Mouse (Mus musculus) midbrain, embryonic 14.5 days (tissue): ENCODE data around the gene Csmd2. TPM values are rescaled to one million over a fixed set of nuclear protein-coding genes. Genes with fewer than 3 reads are reported as not detected.

Source experiments
- ATAC-seq: fragments of 200-750 bp; cut with Nextera tagmentation; 2 replicates; pipeline ENCODE4 v1.8.0; 2017; ENCODE audit warnings: moderate number of reproducible peaks, moderate library complexity; ENCODE audit not compliant: low FRiP score, low TSS enrichment
- DNase-seq: peaks from one replicate; pipeline ENCODE4 v3.0.0-alpha.2; 2015
- H3K27ac ChIP-seq: fragments of 300-500 bp; sonication (generic); replicated peaks from 2 replicates; pipeline ENCODE4 v1.5.1; 2014; ENCODE audit warnings: mild to moderate bottlenecking, low read depth, low read length, moderate library complexity
- H3K27me3 ChIP-seq: fragments of 300-500 bp; sonication (generic); 2 replicates; pipeline ENCODE4 v1.6.1; 2014; ENCODE audit warnings: low read length, control low read depth, mixed read lengths; ENCODE audit not compliant: control insufficient read depth, insufficient read depth
- H3K36me3 ChIP-seq: fragments of 300-500 bp; sonication (generic); 2 replicates; pipeline ENCODE4 v1.6.1; 2014; ENCODE audit warnings: low read length, control low read depth; ENCODE audit not compliant: control insufficient read depth, insufficient read depth
- H3K4me1 ChIP-seq: fragments of 300-500 bp; sonication (generic); 2 replicates; pipeline ENCODE4 v1.6.1; 2014; ENCODE audit warnings: mild to moderate bottlenecking, antibody characterized with exemption, low read length, control low read depth; ENCODE audit not compliant: control insufficient read depth, insufficient read depth
- H3K4me2 ChIP-seq: fragments of 300-500 bp; sonication (generic); 2 replicates; pipeline ENCODE4 v1.6.1; 2014; ENCODE audit warnings: mild to moderate bottlenecking, low read length, moderate library complexity
- H3K4me3 ChIP-seq: fragments of 300-500 bp; sonication (generic); replicated peaks from 2 replicates; pipeline ENCODE4 v1.5.1; 2014; ENCODE audit warnings: low read depth, low read length
- H3K9ac ChIP-seq: fragments of 300-500 bp; sonication (generic); replicated peaks from 2 replicates; pipeline ENCODE4 v1.6.1; 2014; ENCODE audit warnings: mild to moderate bottlenecking, low read length, moderate library complexity
- H3K9me3 ChIP-seq: fragments of 300-500 bp; sonication (generic); 2 replicates; pipeline ENCODE4 v1.6.1; 2016; ENCODE audit warnings: low read length, control low read depth, mixed read lengths; ENCODE audit not compliant: control insufficient read depth
- WGBS: fragments of 180-500 bp; shearing (Covaris S2); extraction: QIAGEN DNeasy Blood & Tissue Kit; methylation state at CpG from one replicate; pipeline ENCODE4 v1.1.7; 2014; 5-methylcytosine and 5-hydroxymethylcytosine counted together
- polyA plus RNA-seq: library from polyadenylated mRNA; unstranded; fragments of >200 nt; fragmentation: Nextera tagmentation; extraction: Ambion mirVana; gene quantifications from 2 replicates; pipeline ENCODE4 v1.2.1, GENCODE M21; 2014

Gene Csmd2
- polyA plus RNA-seq, 1 experiment from 2014 or later = 9.8 TPM

- ATAC-seq (no peak), DNase-seq (peak; percentile 43)
- 54% methylated on average over 8 of the region's 8 CpGs for WGBS
These were observed 273.4 kb downstream of the Csmd2 start, which contains the start of gene Hmgb4 for GRCm38 (mm10) chr4:128260907-128261560. Hmgb4 (minus strand) TSS chr4:128260957.

GRCm38 (mm10) chr4:128264491-128264890 is 276.8 kb downstream of the Csmd2 start:
- no peaks in the 10 kb centered on the region for H3K36me3 ChIP-seq
- no peak overlapping the region for H3K9ac ChIP-seq
- H3K27ac ChIP-seq = no peak overlapping the region
- H3K27me3 ChIP-seq = no peaks in the 10 kb centered on the region
- 98% methylated on average over 5 of the region's 5 CpGs for WGBS
- ATAC-seq (no peak), DNase-seq (no peak)
- H3K4me3 ChIP-seq = no peak overlapping the region
- no peak overlapping the region for H3K4me2 ChIP-seq
- H3K9me3 ChIP-seq = no peaks in the 10 kb centered on the region
- peaks cover 3% of the 10 kb centered on the region; the same call in 1 of the 2 replicates for H3K4me1 ChIP-seq

More at GRCm38 (mm10) chr4:128260907-128261560, 273.4 kb downstream of the Csmd2 start, which contains the start of gene Hmgb4:
- no peaks in the 10 kb centered on the region for H3K27me3 ChIP-seq
- H3K4me3 ChIP-seq = no peak within 1 kb of the TSS
- peak within 1 kb of the TSS; percentile 27 for H3K27ac ChIP-seq
- H3K36me3 ChIP-seq = no peaks in the 10 kb centered on the region
- no peak within 1 kb of the TSS for H3K4me2 ChIP-seq
- H3K4me1 ChIP-seq = peaks cover 3% of the 10 kb centered on the region; the same call in 1 of the 2 replicates
- H3K9ac ChIP-seq = no peak within 1 kb of the TSS
- H3K9me3 ChIP-seq = no peaks in the 10 kb centered on the region

- Histone ChIP-seq H3K27me3 (no peaks in the 10 kb centered on the region), H3K36me3 (no peaks in the 10 kb centered on the region), H3K9me3 (no peaks in the 10 kb centered on the region), H3K4me3 (no peak overlapping the region), H3K27ac (no peak overlapping the region), H3K4me1 (peaks cover 5% of the 10 kb centered on the region; the same call in 1 of the 2 replicates), H3K4me2 (no peak overlapping the region), H3K9ac (no peak overlapping the region)
- WGBS = 84% methylated on average over 3 of the region's 3 CpGs
- DNase-seq = no peak
- no peak for ATAC-seq
These were observed 277.7 kb downstream of the Csmd2 start for GRCm38 (mm10) chr4:128265341-128265740.

GRCm38 (mm10) chr4:128269261-128269875 is 281.7 kb downstream of the Csmd2 start:
- Histone ChIP-seq H3K4me2 (no peak overlapping the region), H3K27me3 (no peaks in the 10 kb centered on the region), H3K9me3 (no peaks in the 10 kb centered on the region), H3K9ac (no peak overlapping the region), H3K4me1 (0 out of 2 replicates have a peak, but pooled peaks cover 6% of the 10 kb centered on the region), H3K27ac (no peak overlapping the region), H3K4me3 (no peak overlapping the region), H3K36me3 (no peaks in the 10 kb centered on the region)
- WGBS = 89% methylated on average over 9 of the region's 9 CpGs
- no peak for DNase-seq
- no peak for ATAC-seq

GRCm38 (mm10) chr4:128270177-128270576 is 282.5 kb downstream of the Csmd2 start:
- Histone ChIP-seq H3K9ac (no peak overlapping the region), H3K4me2 (no peak overlapping the region), H3K9me3 (no peaks in the 10 kb centered on the region), H3K4me1 (0 out of 2 replicates have a peak, but pooled peaks cover 6% of the 10 kb centered on the region), H3K27ac (no peak overlapping the region), H3K4me3 (no peak overlapping the region), H3K36me3 (no peaks in the 10 kb centered on the region), H3K27me3 (no peaks in the 10 kb centered on the region)
- ATAC-seq (no peak), DNase-seq (no peak)
- WGBS = 80% methylated on average over 10 of the region's 10 CpGs

- 75% methylated on average over 19 of the region's 19 CpGs for WGBS
- H3K4me3 ChIP-seq = no peak overlapping the region
- DNase-seq = peak; percentile 61
- H3K4me2 ChIP-seq = no peak overlapping the region
- no peaks in the 10 kb centered on the region for H3K27me3 ChIP-seq
- H3K9ac ChIP-seq = no peak overlapping the region
- ATAC-seq = no peak
- H3K27ac ChIP-seq = no peak overlapping the region
- H3K4me1 ChIP-seq = 0 out of 2 replicates have a peak, but pooled peaks cover 6% of the 10 kb centered on the region
- H3K9me3 ChIP-seq = no peaks in the 10 kb centered on the region
- H3K36me3 ChIP-seq = no peaks in the 10 kb centered on the region
These were observed 283.3 kb downstream of the Csmd2 start for GRCm38 (mm10) chr4:128270931-128271330.

GRCm38 (mm10) chr4:128272501-128272900 is 284.8 kb downstream of the Csmd2 start:
- ATAC-seq (no peak), DNase-seq (peak; percentile 23)
- Histone ChIP-seq H3K27me3 (no peaks in the 10 kb centered on the region), H3K4me1 (0 out of 2 replicates have a peak, but pooled peaks cover 6% of the 10 kb centered on the region), H3K9ac (no peak overlapping the region), H3K4me3 (no peak overlapping the region), H3K4me2 (no peak overlapping the region), H3K36me3 (peaks cover 2% of the 10 kb centered on the region; the same call in 1 of the 2 replicates), H3K27ac (no peak overlapping the region), H3K9me3 (no peaks in the 10 kb centered on the region)
- 66% methylated on average over 6 of the region's 6 CpGs for WGBS

GRCm38 (mm10) chr4:128273146-128273545 is 285.5 kb downstream of the Csmd2 start:
- no peak overlapping the region for H3K4me3 ChIP-seq
- H3K27me3 ChIP-seq = no peaks in the 10 kb centered on the region
- no peak overlapping the region for H3K9ac ChIP-seq
- H3K27ac ChIP-seq = no peak overlapping the region
- no peak overlapping the region for H3K4me2 ChIP-seq
- H3K36me3 ChIP-seq = peaks cover 3% of the 10 kb centered on the region; the same call in 1 of the 2 replicates
- 71% methylated on average over 11 of the region's 11 CpGs for WGBS
- no peak for ATAC-seq
- no peaks in the 10 kb centered on the region for H3K9me3 ChIP-seq
- peak; percentile 30 for DNase-seq
- H3K4me1 ChIP-seq = 0 out of 2 replicates have a peak, but pooled peaks cover 6% of the 10 kb centered on the region
